Mouse (Mus musculus): ENCODE results near the gene Ticrr.

Ticrr gene

GRCm38 (mm10) chr7:79660291-79661150 lies 525 bp downstream of the Ticrr start:
- ChIA-PET POLR2A (interaction anchor here (0.6 to 16.2 kb wide), 55 partner anchors 7 to 736 kb away, joined by 3 to 221 read pairs (median 4); partner anchors contain the start of genes Kif7 (in 2 of the 4), Rhcg (in 2 of the 4), Fanci (in 1 of the 4) and Plin1 (in 1 of the 4)), CTCF (interaction anchor here (0.6 to 2.0 kb wide), 11 partner anchors 48 to 749 kb away, joined by 3 to 13 read pairs (median 4); no protein-coding TSS in a partner anchor)

GRCm38 (mm10) chr7:79661253-79661890 lies 1.4 kb downstream of the Ticrr start:
- POLR2A ChIA-PET, result interaction anchor here (0.5 to 16.2 kb wide), 24 partner anchors 5 to 735 kb away, joined by 3 to 221 read pairs (median 6); partner anchors contain the start of genes Kif7 (in 1 of the 4), Rhcg (in 1 of the 4) and Ticrr (in 1 of the 4)
- CTCF ChIA-PET, result interaction anchor here in 2 of 4 experiments (1.0 to 2.0 kb wide), 5 partner anchors 9 to 66 kb away, joined by 3 to 13 read pairs (median 5); no protein-coding TSS in a partner anchor

- ChIA-PET CTCF (no interaction called here), POLR2A (interaction anchor here in 2 of 4 experiments (1.4 to 16.2 kb wide), 5 partner anchors 11 to 54 kb away, joined by 4 to 221 read pairs (median 10); partner anchors contain the start of gene Ticrr (in 1 of the 2))
These were observed 6.7 kb downstream of the Ticrr start for GRCm38 (mm10) chr7:79666690-79667089.

- CTCF ChIA-PET, result no interaction called here
- POLR2A ChIA-PET, result interaction anchor here (0.7 to 16.2 kb wide), 16 partner anchors 8 to 272 kb away, joined by 3 to 221 read pairs (median 4); partner anchors contain the start of gene Ticrr (in 2 of the 4)
These were observed 11.1 kb downstream of the Ticrr start for GRCm38 (mm10) chr7:79670900-79671604.

GRCm38 (mm10) chr7:79679186-79679585 lies 19.2 kb downstream of the Ticrr start:
- POLR2A ChIA-PET, result interaction anchor here in 3 of 4 experiments (0.6 to 10.5 kb wide), 7 partner anchors 7 to 48 kb away, joined by 3 to 221 read pairs (median 21); partner anchors contain the start of gene Ticrr (in 2 of the 3)

GRCm38 (mm10) chr7:79680231-79680630 lies 20.2 kb downstream of the Ticrr start:
- ChIA-PET POLR2A (interaction anchor here in 3 of 4 experiments (0.6 to 10.5 kb wide), 10 partner anchors 8 to 48 kb away, joined by 3 to 221 read pairs (median 6); partner anchors contain the start of gene Ticrr (in 2 of the 3)), CTCF (interaction anchor here in 3 of 4 experiments (0.6 to 1.1 kb wide), 3 partner anchors 47 to 921 kb away, joined by 3 to 10 read pairs (median 3); no protein-coding TSS in a partner anchor)

More at GRCm38 (mm10) chr7:79679186-79679585, 19.2 kb downstream of the Ticrr start:
- CTCF ChIA-PET, result interaction anchor here in 3 of 4 experiments (0.6 to 1.4 kb wide), 7 partner anchors 14 to 332 kb away, joined by 3 to 6 read pairs (median 3); no protein-coding TSS in a partner anchor

GRCm38 (mm10) chr7:79696495-79696894 lies 36.5 kb downstream of the Ticrr start:
- ChIA-PET CTCF (interaction anchor here in 1 of 4 experiments (5.8 kb wide), 1 partner anchor 33 kb away, joined by 33 read pairs; no protein-coding TSS in a partner anchor), POLR2A (interaction anchor here in 2 of 4 experiments (1.3 to 10.1 kb wide), 4 partner anchors 11 to 42 kb away, joined by 3 to 146 read pairs (median 32); no protein-coding TSS in a partner anchor)

- ChIA-PET CTCF (interaction anchor here in 2 of 4 experiments (0.9 to 1.3 kb wide), 3 partner anchors 24 to 26 kb away, joined by 3 read pairs; no protein-coding TSS in a partner anchor), POLR2A (interaction anchor here in 2 of 4 experiments (0.6 to 5.6 kb wide), 7 partner anchors 13 to 789 kb away, joined by 3 to 64 read pairs (median 4); partner anchors contain the start of gene Isg20 (in 1 of the 2))
These were observed 42.8 kb downstream of the Ticrr start for GRCm38 (mm10) chr7:79702755-79703154.

- CTCF ChIA-PET, result interaction anchor here in 2 of 4 experiments (2.3 to 2.8 kb wide), 2 partner anchors 23 kb away, joined by 9 to 13 read pairs; no protein-coding TSS in a partner anchor
- POLR2A ChIA-PET, result interaction anchor here (0.5 to 3.8 kb wide), 9 partner anchors 13 to 126 kb away, joined by 3 to 19 read pairs (median 3); partner anchors contain the start of gene Ticrr (in 1 of the 4)
These were observed 45.2 kb downstream of the Ticrr start for GRCm38 (mm10) chr7:79705210-79705609.

- ChIA-PET CTCF (interaction anchor here (0.7 to 1.6 kb wide), 12 partner anchors 10 to 536 kb away, joined by 3 to 15 read pairs (median 4); partner anchors contain the start of genes Ticrr (in 1 of the 4) and Ttll13 (in 1 of the 4)), POLR2A (interaction anchor here in 2 of 4 experiments (0.6 to 3.4 kb wide), 7 partner anchors 10 to 50 kb away, joined by 3 to 22 read pairs (median 4); partner anchors contain the start of gene Ticrr (in 1 of the 2))
These were observed 50.2 kb downstream of the Ticrr start for GRCm38 (mm10) chr7:79710130-79710607.

GRCm38 (mm10) chr7:79710831-79711230 lies 50.8 kb downstream of the Ticrr start:
- CTCF ChIA-PET, result no interaction called here
- POLR2A ChIA-PET, result no interaction called here

GRCm38 (mm10) chr7:79715187-79715981 lies 55.4 kb downstream of the Ticrr start, which contains the start of gene Kif7:
Gene Kif7, minus strand, starts transcription at chr7:79715720.
- CTCF ChIA-PET, result interaction anchor here (0.5 to 2.3 kb wide), 7 partner anchors 12 to 219 kb away, joined by 3 to 14 read pairs (median 6); no protein-coding TSS in a partner anchor
- POLR2A ChIA-PET, result interaction anchor here in 3 of 4 experiments (0.6 to 1.7 kb wide), 15 partner anchors 9 to 305 kb away, joined by 3 to 8 read pairs (median 4); partner anchors contain the start of gene Ticrr (in 2 of the 3)

- CTCF ChIA-PET, result interaction anchor here in 3 of 4 experiments (0.6 to 3.2 kb wide), 9 partner anchors 7 to 1609 kb away, joined by 3 to 26 read pairs (median 3); partner anchors contain the start of gene Plin1 (in 1 of the 3)
- POLR2A ChIA-PET, result interaction anchor here in 3 of 4 experiments (0.5 to 4.2 kb wide), 11 partner anchors 10 to 326 kb away, joined by 3 to 20 read pairs (median 4); partner anchors contain the start of gene Ticrr (in 1 of the 3)
These were observed 61.5 kb downstream of the Ticrr start for GRCm38 (mm10) chr7:79721386-79721977.

- ChIA-PET CTCF (interaction anchor here (0.6 to 3.7 kb wide), 41 partner anchors 7 to 231 kb away, joined by 3 to 41 read pairs (median 4); partner anchors contain the start of genes Pex11a (in 3 of the 4), Wdr93 (in 3 of the 4), Kif7 (in 2 of the 4) and Ticrr (in 1 of the 4)), POLR2A (interaction anchor here in 2 of 4 experiments (0.5 to 1.4 kb wide), 7 partner anchors 27 to 528 kb away, joined by 3 read pairs; no protein-coding TSS in a partner anchor)
These were observed 67.1 kb downstream of the Ticrr start for GRCm38 (mm10) chr7:79727091-79727490.

GRCm38 (mm10) chr7:79728219-79728618 lies 68.2 kb downstream of the Ticrr start:
- POLR2A ChIA-PET, result interaction anchor here (0.5 to 2.1 kb wide), 22 partner anchors 8 to 247 kb away, joined by 3 to 7 read pairs (median 3); partner anchors contain the start of genes Kif7 (in 1 of the 4) and Ticrr (in 1 of the 4)
- CTCF ChIA-PET, result interaction anchor here (0.5 to 3.7 kb wide), 135 partner anchors 8 to 649 kb away, joined by 3 to 64 read pairs (median 4); partner anchors contain the start of genes Pex11a (in 3 of the 4), Wdr93 (in 3 of the 4), Kif7 (in 2 of the 4) and Rhcg (in 2 of the 4)

Data from embryonic stem cell, embryonic (primary cell).